Mouse (Mus musculus) heart, embryonic 14.5 days (tissue): Measurements from ENCODE around the gene Itk. TPM values are rescaled to one million over a fixed set of nuclear protein-coding genes. Genes with fewer than 3 reads are reported as not detected.

Source experiments
- ATAC-seq: fragments of 200-750 bp; cut with Nextera tagmentation; 2 replicates; pipeline ENCODE4 v1.8.0; 2017; ENCODE audit warnings: low read depth, moderate TSS enrichment; ENCODE audit not compliant: insufficient number of reproducible peaks, insufficient read depth, low FRiP score
- H3K27ac ChIP-seq, 2 experiments: fragments of 200-500 bp in 1 of 2; fragments of 300-500 bp in 1 of 2; sonication (generic) in 1 of 2; replicated peaks in 1 of 2; 2 replicates each; pipeline ENCODE4 v1.5.1; 2012 to 2014; ENCODE audit warnings: low read depth in 2 of 2, low read length in 2 of 2, control low read depth in 1 of 2, mild to moderate bottlenecking in 1 of 2, mixed read lengths in 1 of 2; ENCODE audit not compliant: control insufficient read depth in 1 of 2, insufficient read depth in 1 of 2
- H3K27me3 ChIP-seq: fragments of 300-500 bp; sonication (generic); 2 replicates; pipeline ENCODE4 v1.6.1; 2014; ENCODE audit warnings: mild to moderate bottlenecking, low read length, control low read depth; ENCODE audit not compliant: control insufficient read depth, insufficient read depth
- H3K36me3 ChIP-seq: fragments of 300-500 bp; sonication (generic); 2 replicates; pipeline ENCODE4 v1.6.1; 2014; ENCODE audit warnings: mild to moderate bottlenecking, control low read depth, low read length, mixed read lengths; ENCODE audit not compliant: control insufficient read depth, insufficient read depth
- H3K4me1 ChIP-seq, 2 experiments: fragments of 200-500 bp in 1 of 2; fragments of 300-500 bp in 1 of 2; sonication (generic) in 1 of 2; 2 replicates each; pipeline ENCODE4 v1.6.1; 2012 to 2014; ENCODE audit warnings: low read length in 2 of 2, control low read depth in 1 of 2, mixed read lengths in 1 of 2; ENCODE audit not compliant: control insufficient read depth in 2 of 2, insufficient read depth in 2 of 2
- H3K4me2 ChIP-seq: fragments of 300-500 bp; sonication (generic); 2 replicates; pipeline ENCODE4 v1.6.1; 2014; ENCODE audit warnings: mild to moderate bottlenecking, low read length
- H3K4me3 ChIP-seq, 2 experiments: fragments of 200-500 bp in 1 of 2; fragments of 300-500 bp in 1 of 2; sonication (generic) in 1 of 2; 2 replicates each; pipeline ENCODE4 v1.5.1; 2012 to 2014; ENCODE audit warnings: low read length in 2 of 2, mild to moderate bottlenecking in 2 of 2, control low read depth in 1 of 2, low read depth in 1 of 2, moderate library complexity in 1 of 2; ENCODE audit not compliant: control insufficient read depth in 1 of 2, insufficient read depth in 1 of 2
- H3K9ac ChIP-seq: fragments of 300-500 bp; sonication (generic); 2 replicates; pipeline ENCODE4 v1.6.1; 2014; ENCODE audit warnings: mild to moderate bottlenecking, low read length
- H3K9me3 ChIP-seq: fragments of 300-500 bp; sonication (generic); 2 replicates; pipeline ENCODE4 v1.6.1; 2016; ENCODE audit warnings: low read length, control low read depth; ENCODE audit not compliant: control insufficient read depth
- WGBS: fragments of 180-500 bp; shearing (Covaris S2); extraction: QIAGEN DNeasy Blood & Tissue Kit; methylation state at CpG from one replicate; pipeline ENCODE4 v1.1.7; 2014; 5-methylcytosine and 5-hydroxymethylcytosine counted together
- polyA plus RNA-seq: library from polyadenylated mRNA; unstranded; fragments of >200 nt; fragmentation: Nextera tagmentation; extraction: Ambion mirVana; gene quantifications from 2 replicates; pipeline ENCODE4 v1.2.1, GENCODE M21; 2014

Itk gene
- polyA plus RNA-seq, 1 experiment from 2014 or later: not detected

GRCm38 (mm10) chr11:46421086-46421888 is 32.0 kb upstream of the Itk start:
- no peak for ATAC-seq
- H3K27ac ChIP-seq: no peak overlapping the region
- no peak overlapping the region for H3K4me3 ChIP-seq
- H3K36me3 ChIP-seq: no peaks in the 10 kb centered on the region
- no peak overlapping the region for H3K4me2 ChIP-seq
- H3K9ac ChIP-seq: no peak overlapping the region
- 68% methylated on average over 8 of the region's 8 CpGs for WGBS
- H3K27me3 ChIP-seq: no peaks in the 10 kb centered on the region
- H3K9me3 ChIP-seq: no peaks in the 10 kb centered on the region
- H3K4me1 ChIP-seq: no peaks in the 10 kb centered on the region

GRCm38 (mm10) chr11:46418860-46419259 is 29.5 kb upstream of the Itk start:
- H3K9ac ChIP-seq: no peak overlapping the region
- no peak overlapping the region for H3K4me3 ChIP-seq
- no peaks in the 10 kb centered on the region for H3K36me3 ChIP-seq
- H3K27ac ChIP-seq: no peak overlapping the region
- no peaks in the 10 kb centered on the region for H3K27me3 ChIP-seq
- no peaks in the 10 kb centered on the region for H3K4me1 ChIP-seq
- H3K4me2 ChIP-seq: no peak overlapping the region
- H3K9me3 ChIP-seq: no peaks in the 10 kb centered on the region
- WGBS: 84% methylated on average over 5 of the region's 5 CpGs
- ATAC-seq: no peak

GRCm38 (mm10) chr11:46418438-46418837 is 29.1 kb upstream of the Itk start:
- Histone ChIP-seq H3K36me3 (no peaks in the 10 kb centered on the region), H3K4me2 (no peak overlapping the region), H3K4me1 (no peaks in the 10 kb centered on the region), H3K27ac (no peak overlapping the region), H3K4me3 (no peak overlapping the region), H3K27me3 (no peaks in the 10 kb centered on the region), H3K9me3 (no peaks in the 10 kb centered on the region), H3K9ac (no peak overlapping the region)
- WGBS: 64% methylated on average over 1 of the region's 1 CpGs
- no peak for ATAC-seq

GRCm38 (mm10) chr11:46410018-46410563 is 20.8 kb upstream of the Itk start:
- Histone ChIP-seq H3K36me3 (no peaks in the 10 kb centered on the region), H3K27ac (no peak overlapping the region), H3K27me3 (no peaks in the 10 kb centered on the region), H3K4me2 (no peak overlapping the region), H3K4me3 (no peak overlapping the region), H3K9me3 (no peaks in the 10 kb centered on the region), H3K9ac (no peak overlapping the region), H3K4me1 (no peaks in the 10 kb centered on the region)
- 30% methylated on average over 2 of the region's 2 CpGs for WGBS
- ATAC-seq: no peak

- H3K9me3 ChIP-seq: no peaks in the 10 kb centered on the region
- H3K36me3 ChIP-seq: no peaks in the 10 kb centered on the region
- H3K27me3 ChIP-seq: no peaks in the 10 kb centered on the region
- H3K4me3 ChIP-seq: 0 out of 4 replicates have a peak overlapping the region, but pooled peaks of 1 of the 2 experiments have one; percentile 1
- peak overlapping the region; percentile 32; the same call in 1 of the 2 replicates for H3K4me2 ChIP-seq
- H3K27ac ChIP-seq: no peak overlapping the region
- ATAC-seq: no peak
- 34% methylated on average over 10 of the region's 10 CpGs for WGBS
- no peak overlapping the region; the same call in 1 of the 2 replicates for H3K9ac ChIP-seq
- no peaks in the 10 kb centered on the region for H3K4me1 ChIP-seq
These were observed 17.4 kb upstream of the Itk start for GRCm38 (mm10) chr11:46406721-46407120.

- WGBS: 83% methylated on average over 16 of the region's 16 CpGs
- H3K27ac ChIP-seq: no peak overlapping the region
- H3K36me3 ChIP-seq: no peaks in the 10 kb centered on the region
- no peak for ATAC-seq
- no peak overlapping the region for H3K4me3 ChIP-seq
- no peaks in the 10 kb centered on the region for H3K9me3 ChIP-seq
- H3K27me3 ChIP-seq: no peaks in the 10 kb centered on the region
- H3K4me1 ChIP-seq: no peaks in the 10 kb centered on the region
- no peak overlapping the region for H3K4me2 ChIP-seq
- H3K9ac ChIP-seq: no peak overlapping the region
These were observed 15.7 kb upstream of the Itk start for GRCm38 (mm10) chr11:46404986-46405385.

GRCm38 (mm10) chr11:46401555-46401954 is 12.2 kb upstream of the Itk start:
- Histone ChIP-seq H3K27ac (no peak overlapping the region), H3K4me1 (no peaks in the 10 kb centered on the region), H3K9ac (no peak overlapping the region), H3K9me3 (no peaks in the 10 kb centered on the region), H3K4me2 (no peak overlapping the region), H3K4me3 (no peak overlapping the region), H3K36me3 (no peaks in the 10 kb centered on the region), H3K27me3 (no peaks in the 10 kb centered on the region)
- 80% methylated on average over 12 of the region's 12 CpGs for WGBS
- no peak for ATAC-seq
